Mouse (Mus musculus) forebrain, embryonic 14.5 days (tissue): Measurements from ENCODE around the gene Yeats2. TPM values are rescaled to one million over a fixed set of nuclear protein-coding genes. Genes with fewer than 3 reads are reported as not detected.

ENCODE experiments used
- ATAC-seq: fragments of 200-750 bp; cut with Nextera tagmentation; 2 replicates; pipeline ENCODE4 v1.8.0; 2017; ENCODE audit warnings: mild to moderate bottlenecking, moderate library complexity
- DNase-seq: peaks from one replicate; pipeline ENCODE4 v3.0.0-alpha.2; 2015; ENCODE audit warnings: low spot score
- H3K27ac ChIP-seq: fragments of 300-500 bp; sonication (generic); 2 replicates; pipeline ENCODE4 v1.5.1; 2014; ENCODE audit warnings: low read depth, mild to moderate bottlenecking, control low read depth, low read length, moderate library complexity
- H3K27me3 ChIP-seq: fragments of 300-500 bp; sonication (generic); replicated peaks from 2 replicates; pipeline ENCODE4 v1.6.1; 2014; ENCODE audit warnings: low read length, control low read depth, mixed read lengths; ENCODE audit not compliant: control insufficient read depth, insufficient read depth
- H3K36me3 ChIP-seq: fragments of 300-500 bp; sonication (generic); 2 replicates; pipeline ENCODE4 v1.6.1; 2014; ENCODE audit warnings: low read length, control low read depth; ENCODE audit not compliant: control insufficient read depth, insufficient read depth
- H3K4me1 ChIP-seq: fragments of 300-500 bp; sonication (generic); 2 replicates; pipeline ENCODE4 v1.6.1; 2014; ENCODE audit warnings: antibody characterized with exemption, low read length, control low read depth; ENCODE audit not compliant: control insufficient read depth, insufficient read depth
- H3K4me2 ChIP-seq: fragments of 300-500 bp; sonication (generic); 2 replicates; pipeline ENCODE4 v1.6.1; 2014; ENCODE audit warnings: mild to moderate bottlenecking, control low read depth, low read length
- H3K4me3 ChIP-seq: fragments of 300-500 bp; sonication (generic); 2 replicates; pipeline ENCODE4 v1.5.1; 2014; ENCODE audit warnings: low read depth, low read length, control low read depth
- H3K9ac ChIP-seq: fragments of 300-500 bp; sonication (generic); 2 replicates; pipeline ENCODE4 v1.6.1; 2014; ENCODE audit warnings: mild to moderate bottlenecking, low read length, control low read depth, moderate library complexity
- H3K9me3 ChIP-seq: fragments of 300-500 bp; sonication (generic); replicated peaks from 2 replicates; pipeline ENCODE4 v1.6.1; 2016; ENCODE audit warnings: low read length, control low read depth, mixed read lengths; ENCODE audit not compliant: control insufficient read depth
- WGBS: fragments of 180-500 bp; shearing (Covaris S2); extraction: QIAGEN DNeasy Blood & Tissue Kit; methylation state at CpG from one replicate; pipeline ENCODE4 v1.1.7; 2014; 5-methylcytosine and 5-hydroxymethylcytosine counted together
- polyA plus RNA-seq: library from polyadenylated mRNA; unstranded; fragments of >200 nt; fragmentation: Nextera tagmentation; extraction: Ambion mirVana; gene quantifications from 2 replicates; pipeline ENCODE4 v1.2.1, GENCODE M21; 2014

The Yeats2 gene
- polyA plus RNA-seq, 1 experiment from 2014 or later = 15.5 TPM

- no peaks in the 10 kb centered on the region for H3K9me3 ChIP-seq
- no peaks in the 10 kb centered on the region for H3K4me1 ChIP-seq
- no peak overlapping the region for H3K4me2 ChIP-seq
- WGBS = 80% methylated on average over 3 of the region's 3 CpGs
- H3K27ac ChIP-seq = no peak overlapping the region
- no peaks in the 10 kb centered on the region for H3K27me3 ChIP-seq
- H3K4me3 ChIP-seq = no peak overlapping the region
- no peak for ATAC-seq
- H3K36me3 ChIP-seq = peaks cover 86% of the 10 kb centered on the region
- H3K9ac ChIP-seq = no peak overlapping the region
- peak; percentile 15 for DNase-seq
Observed at GRCm38 (mm10) chr16:20169471-20170106, 28.7 kb downstream of the Yeats2 start.

- DNase-seq = no peak
- no peak for ATAC-seq
- Histone ChIP-seq H3K9ac (no peak overlapping the region), H3K4me2 (no peak overlapping the region), H3K27ac (no peak overlapping the region), H3K27me3 (no peaks in the 10 kb centered on the region), H3K4me3 (no peak overlapping the region), H3K36me3 (peaks cover 64% of the 10 kb centered on the region), H3K4me1 (no peaks in the 10 kb centered on the region), H3K9me3 (no peaks in the 10 kb centered on the region)
- 87% methylated on average over 23 of the region's 23 CpGs for WGBS
Observed at GRCm38 (mm10) chr16:20179406-20180175, 38.7 kb downstream of the Yeats2 start.

GRCm38 (mm10) chr16:20185368-20185767, 44.5 kb downstream of the Yeats2 start:
- no peaks in the 10 kb centered on the region for H3K27me3 ChIP-seq
- H3K4me3 ChIP-seq = no peak overlapping the region
- no peak for ATAC-seq
- H3K4me1 ChIP-seq = no peaks in the 10 kb centered on the region
- no peak overlapping the region for H3K4me2 ChIP-seq
- DNase-seq = peak; percentile 42
- H3K27ac ChIP-seq = no peak overlapping the region
- H3K9me3 ChIP-seq = no peaks in the 10 kb centered on the region
- H3K9ac ChIP-seq = no peak overlapping the region
- 66% methylated on average over 2 of the region's 2 CpGs for WGBS
- H3K36me3 ChIP-seq = peaks cover 69% of the 10 kb centered on the region

GRCm38 (mm10) chr16:20191161-20191882, 50.5 kb downstream of the Yeats2 start:
- Histone ChIP-seq H3K4me2 (no peak overlapping the region), H3K36me3 (peaks cover 92% of the 10 kb centered on the region), H3K27ac (no peak overlapping the region), H3K4me3 (no peak overlapping the region), H3K27me3 (no peaks in the 10 kb centered on the region), H3K4me1 (no peaks in the 10 kb centered on the region), H3K9me3 (no peaks in the 10 kb centered on the region), H3K9ac (no peak overlapping the region)
- DNase-seq (no peak), ATAC-seq (no peak)
- WGBS = 96% methylated on average over 3 of the region's 3 CpGs

- Histone ChIP-seq H3K4me2 (no peak overlapping the region), H3K36me3 (peaks cover 92% of the 10 kb centered on the region)
- no peak for DNase-seq
Observed at GRCm38 (mm10) chr16:20192043-20192442, 51.2 kb downstream of the Yeats2 start.

GRCm38 (mm10) chr16:20195546-20195945, 54.7 kb downstream of the Yeats2 start:
- peak; percentile 44 for DNase-seq
- H3K27me3 ChIP-seq = no peaks in the 10 kb centered on the region

More at GRCm38 (mm10) chr16:20192043-20192442, 51.2 kb downstream of the Yeats2 start:
- no peak overlapping the region for H3K9ac ChIP-seq
- H3K27ac ChIP-seq = no peak overlapping the region
- H3K27me3 ChIP-seq = no peaks in the 10 kb centered on the region
- H3K4me1 ChIP-seq = no peaks in the 10 kb centered on the region
- ATAC-seq = no peak
- H3K4me3 ChIP-seq = no peak overlapping the region
- H3K9me3 ChIP-seq = no peaks in the 10 kb centered on the region

GRCm38 (mm10) chr16:20196962-20197361, 56.1 kb downstream of the Yeats2 start:
- peaks cover 86% of the 10 kb centered on the region for H3K36me3 ChIP-seq
- H3K27me3 ChIP-seq = no peaks in the 10 kb centered on the region
- ATAC-seq (no peak), DNase-seq (no peak)
- no peaks in the 10 kb centered on the region for H3K9me3 ChIP-seq
- no peak overlapping the region for H3K27ac ChIP-seq
- H3K4me2 ChIP-seq = no peak overlapping the region
- 95% methylated on average over 5 of the region's 5 CpGs for WGBS
- no peaks in the 10 kb centered on the region for H3K4me1 ChIP-seq
- H3K4me3 ChIP-seq = no peak overlapping the region
- H3K9ac ChIP-seq = no peak overlapping the region

More at GRCm38 (mm10) chr16:20195546-20195945, 54.7 kb downstream of the Yeats2 start:
- Histone ChIP-seq H3K4me2 (no peak overlapping the region), H3K9ac (no peak overlapping the region), H3K9me3 (no peaks in the 10 kb centered on the region), H3K36me3 (peaks cover 88% of the 10 kb centered on the region), H3K4me1 (no peaks in the 10 kb centered on the region), H3K27ac (no peak overlapping the region), H3K4me3 (no peak overlapping the region)
- 88% methylated on average over 3 of the region's 3 CpGs for WGBS
- 0 out of 2 replicates have a peak, but pooled peaks have one; percentile 34 for ATAC-seq

- DNase-seq = peak; percentile 4
- WGBS = 90% methylated on average over 5 of the region's 5 CpGs
Observed at GRCm38 (mm10) chr16:20199501-20200201, 58.8 kb downstream of the Yeats2 start.

More at GRCm38 (mm10) chr16:20199501-20200201, 58.8 kb downstream of the Yeats2 start:
- Histone ChIP-seq H3K27me3 (no peaks in the 10 kb centered on the region), H3K9me3 (no peaks in the 10 kb centered on the region), H3K9ac (no peak overlapping the region), H3K4me2 (no peak overlapping the region), H3K36me3 (peaks cover 81% of the 10 kb centered on the region), H3K27ac (no peak overlapping the region), H3K4me3 (no peak overlapping the region), H3K4me1 (no peaks in the 10 kb centered on the region)
- ATAC-seq = no peak
